Mouse (Mus musculus) retina, postnatal 7 days (tissue): ENCODE results near the gene Krtap4-9.
"Not testable (repeated sequence)": the region's sequence is repeated elsewhere in the genome, so short reads cannot be mapped to it uniquely, and the experiment has no call there.

Experiments used
- DNase-seq: peaks from one replicate; pipeline ENCODE4 v3.0.0-alpha.2; 2012; ENCODE audit warnings: low read depth, low spot score

The Krtap4-9 gene

GRCm38 (mm10) chr11:99784900-99785299 lies at the start of gene Krtap4-9:
TSS of gene Krtap4-9 (plus strand) at chr11:99785200.
- DNase-seq: not testable (repeated sequence)

DNA sequence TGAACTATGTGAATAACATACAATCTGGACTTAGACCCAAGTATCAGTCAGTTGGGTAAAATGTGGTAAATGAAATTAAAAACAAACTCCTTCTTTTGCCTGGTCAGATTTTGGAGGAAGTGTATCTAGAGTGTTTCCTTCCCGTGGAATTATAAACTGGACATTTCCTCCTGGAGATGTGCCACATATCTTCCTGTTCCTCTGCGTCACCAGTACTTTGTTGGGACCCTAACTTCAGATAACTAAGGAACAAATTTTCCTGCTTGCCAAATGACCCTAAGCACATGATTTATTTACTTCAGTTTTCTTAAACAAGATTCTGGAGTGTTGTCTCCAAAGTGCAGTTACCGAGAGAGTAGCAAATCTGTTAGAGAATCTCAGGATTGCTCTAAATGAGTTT lies 41.0 kb upstream of the Krtap4-9 start:
- DNase-seq: no peak

DNA sequence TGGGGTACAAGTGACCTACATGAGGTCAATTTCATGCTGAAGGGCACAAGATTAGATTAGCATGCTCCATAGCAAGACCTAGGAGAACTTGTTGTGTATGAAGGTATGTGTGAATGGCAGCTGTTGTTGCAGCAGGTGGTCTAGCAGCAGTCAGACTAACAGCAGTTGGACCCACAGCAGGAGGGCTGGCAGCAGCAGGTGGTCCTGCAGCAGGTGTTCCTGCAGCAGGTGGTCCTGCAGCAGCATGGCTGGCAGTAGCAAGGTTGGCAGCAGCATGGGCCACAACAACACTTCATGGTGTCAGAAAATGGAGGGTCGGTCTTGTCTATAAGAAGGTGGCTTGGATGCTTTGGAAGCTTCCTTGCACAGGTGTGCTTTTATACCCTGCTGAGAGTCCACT lies 26.1 kb upstream of the Krtap4-9 start:
- no peak for DNase-seq

GRCm38 (mm10) chr11:99768410-99768809 lies 16.6 kb upstream of the Krtap4-9 start:
- no peak for DNase-seq

DNA sequence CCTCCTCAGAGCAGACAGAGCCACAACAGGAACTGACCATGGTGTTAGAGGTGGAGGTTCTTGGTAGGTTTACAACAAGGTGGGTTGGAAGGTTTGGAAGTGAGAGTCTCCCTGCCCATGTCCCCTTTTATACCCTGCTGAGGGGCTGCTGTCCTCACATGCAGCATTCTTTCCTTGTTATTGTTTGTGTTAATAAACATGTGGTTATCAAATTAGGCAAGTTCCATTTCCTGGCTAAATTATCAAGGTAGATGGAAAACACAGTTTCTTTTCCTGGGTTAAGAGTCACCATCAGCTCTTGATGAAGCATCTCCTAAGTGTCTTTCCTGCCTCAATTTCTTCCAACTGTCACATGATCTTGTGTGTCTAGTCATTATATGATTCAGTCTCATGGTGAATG lies 12.2 kb upstream of the Krtap4-9 start, which contains the start of gene Gm11595:
TSS of gene Gm11595 (minus strand) at position 101 of the 400 bp plus-strand sequence.
- not testable (repeated sequence) for DNase-seq

- no peak for DNase-seq
These were observed 6.6 kb upstream of the Krtap4-9 start for GRCm38 (mm10) chr11:99778401-99778800.

DNA sequence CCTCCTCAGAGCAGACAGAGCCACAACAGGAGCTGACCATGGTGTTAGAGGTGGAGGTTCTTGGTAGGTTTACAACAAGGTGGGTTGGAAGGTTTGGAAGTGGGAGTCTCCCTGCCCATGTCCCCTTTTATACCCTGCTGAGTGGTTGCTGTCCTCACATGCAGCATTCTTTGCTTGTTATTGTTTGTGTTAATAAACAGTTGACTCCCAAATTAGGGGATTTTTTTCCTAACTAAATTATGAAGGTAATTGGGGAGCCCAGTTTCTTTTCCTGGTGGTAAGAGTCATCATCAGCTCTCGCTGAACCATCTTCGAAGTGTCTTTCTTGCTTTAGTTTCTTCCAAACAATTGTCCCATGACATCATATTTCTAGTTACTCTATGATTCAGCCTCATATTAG lies 4.4 kb upstream of the Krtap4-9 start, which contains the start of gene Krtap4-8:
TSS of gene Krtap4-8 (minus strand) at position 101 of the 400 bp plus-strand sequence.
- DNase-seq: no peak

- DNase-seq: no peak
These were observed 8.4 kb downstream of the Krtap4-9 start, which contains the start of gene Gm11596 for GRCm38 (mm10) chr11:99793367-99793766. TSS of gene Gm11596 (minus strand) at chr11:99793467.

- DNase-seq: not testable (repeated sequence)
These were observed 13.8 kb downstream of the Krtap4-9 start, which contains the start of gene Gm11569 for GRCm38 (mm10) chr11:99798832-99799231. TSS of gene Gm11569 (minus strand) at chr11:99798932.

DNA sequence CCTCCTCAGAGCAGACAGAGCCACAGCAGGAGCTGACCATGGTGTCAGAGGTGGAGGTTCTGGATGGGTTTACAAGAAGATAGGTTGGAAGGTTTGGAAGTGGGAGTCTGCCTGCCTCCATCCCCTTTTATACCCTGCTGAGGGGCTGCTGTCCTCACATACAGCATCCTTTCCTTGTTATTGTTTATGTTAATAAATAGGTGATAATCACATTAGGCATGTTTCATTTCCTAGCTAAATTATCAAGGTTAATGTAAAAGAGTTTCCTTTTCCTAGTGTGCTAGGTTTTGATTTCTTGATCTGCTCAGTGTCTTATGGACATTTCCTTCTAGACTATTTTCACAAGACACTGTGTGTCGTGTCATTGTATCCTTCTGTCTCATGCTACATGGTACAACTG lies 19.3 kb downstream of the Krtap4-9 start, which contains the start of gene Gm11554:
TSS of gene Gm11554 (minus strand) at position 101 of the 400 bp plus-strand sequence.
- not testable (repeated sequence) for DNase-seq

GRCm38 (mm10) chr11:99809792-99810191 lies 24.8 kb downstream of the Krtap4-9 start, which contains the start of gene Krtap4-13:
TSS of gene Krtap4-13 (minus strand) at chr11:99809892.
- not testable (repeated sequence) for DNase-seq

DNA sequence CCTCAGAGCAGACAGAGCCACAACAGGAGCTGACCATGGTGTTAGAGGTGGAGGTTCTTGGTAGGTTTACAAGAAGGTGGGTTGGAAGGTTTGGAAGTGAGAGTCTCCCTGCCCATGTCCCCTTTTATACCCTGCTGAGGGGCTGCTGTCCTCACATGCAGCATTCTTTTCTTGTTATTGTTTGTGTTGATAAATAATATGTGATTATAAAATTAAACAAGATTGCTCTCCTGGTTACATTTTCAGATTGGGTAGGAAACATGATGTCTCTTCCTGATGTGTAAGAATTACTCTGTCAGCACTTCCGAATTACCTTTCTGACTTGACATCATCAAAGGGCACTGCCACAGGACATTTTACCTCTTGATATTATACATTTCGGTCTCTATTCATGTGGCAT lies 30.6 kb downstream of the Krtap4-9 start, which contains the start of gene Gm11564:
TSS of gene Gm11564 (minus strand) at position 101 of the 400 bp plus-strand sequence.
- DNase-seq: not testable (repeated sequence)
